Mouse (Mus musculus) erythroblast, embryonic 14.5 days (primary cell): ENCODE results near the gene Dhx57. TPM values are rescaled to one million over a fixed set of nuclear protein-coding genes. Genes with fewer than 3 reads are reported as not detected.
"Not testable (repeated sequence)": the region's sequence is repeated elsewhere in the genome, so short reads cannot be mapped to it uniquely, and the experiment has no call there.

Experiments used
- H3K27me3 ChIP-seq: 2 replicates; pipeline ENCODE4 v1.6.1; 2012; ENCODE audit warnings: inconsistent platforms; ENCODE audit not compliant: control insufficient read depth
- H3K36me3 ChIP-seq: 2 replicates; pipeline ENCODE4 v1.6.1; 2012; ENCODE audit warnings: mild to moderate bottlenecking, inconsistent platforms; ENCODE audit not compliant: control insufficient read depth
- H3K4me1 ChIP-seq: 2 replicates; pipeline ENCODE4 v1.6.1; 2012; ENCODE audit warnings: inconsistent platforms; ENCODE audit not compliant: control insufficient read depth
- H3K4me3 ChIP-seq: replicated peaks from 2 replicates; pipeline ENCODE3; 2012; ENCODE audit warnings: moderate library complexity, mild to moderate bottlenecking, inconsistent platforms
- H3K9me3 ChIP-seq: 2 replicates; pipeline ENCODE4 v1.6.1; 2012; ENCODE audit warnings: low read length, inconsistent platforms, mixed read lengths; ENCODE audit not compliant: control insufficient read depth
- GATA1 ChIP-seq: IDR thresholded peaks from 2 replicates; pipeline ENCODE4 v1.6.1; 2012; ENCODE audit warnings: low read length, inconsistent platforms, mixed read lengths
- TAL1 ChIP-seq: IDR thresholded peaks from 3 replicates; pipeline ENCODE4 v1.6.1; 2012; ENCODE audit warnings: low read length, inconsistent platforms, mixed read lengths
- polyA plus RNA-seq: library from polyadenylated mRNA; stranded (reverse); fragments of >175 nt; gene quantifications from 2 replicates; pipeline ENCODE4 v1.2.3, GENCODE M21; 2012

The Dhx57 gene
- polyA plus RNA-seq, 1 experiment: 0.24 TPM

DNA sequence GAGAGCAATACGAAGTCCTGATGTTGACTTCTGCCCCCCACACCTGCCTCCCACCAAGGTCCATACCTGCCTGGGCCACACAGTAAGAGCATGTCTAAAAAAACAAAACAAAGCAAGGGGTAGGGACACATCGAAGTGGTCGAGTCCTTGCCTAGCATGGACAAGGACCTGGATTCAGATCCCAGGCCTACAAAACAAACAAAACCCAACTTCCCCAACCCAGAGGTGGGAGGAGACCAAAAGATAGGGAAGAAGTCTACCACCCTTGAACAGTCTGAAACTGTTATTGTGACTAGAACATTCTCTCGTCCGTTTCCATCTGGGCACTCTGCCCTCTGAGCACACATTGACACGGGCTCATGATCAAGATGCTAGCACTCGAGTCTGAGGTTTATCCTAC lies 55.9 kb downstream of the Dhx57 start:
- TF ChIP-seq GATA1: no peak
- TF ChIP-seq TAL1: no peak
- peaks cover 27% of the 10 kb centered on the region for H3K4me1 ChIP-seq

DNA sequence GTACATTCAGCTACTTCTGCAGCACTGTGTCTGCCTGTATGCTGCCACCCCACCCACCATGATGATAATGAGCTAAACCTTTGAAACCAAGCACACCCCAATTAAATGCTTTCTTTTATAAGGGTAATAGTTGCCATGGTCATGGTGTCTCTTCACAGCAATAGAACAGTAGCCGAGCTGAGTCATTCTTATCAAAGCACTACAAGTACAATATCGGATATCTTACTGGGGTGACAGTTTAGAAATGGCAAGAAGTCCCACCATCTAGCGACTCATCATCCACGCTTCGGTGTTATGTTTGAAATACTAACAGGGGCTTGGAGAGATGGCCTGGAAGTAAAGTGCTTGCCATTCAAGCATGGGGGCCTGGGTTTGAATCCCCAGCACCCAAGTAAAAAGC lies 56.4 kb downstream of the Dhx57 start:
- Histone ChIP-seq H3K27me3 (no peaks in the 10 kb centered on the region), H3K36me3 (peaks cover 17% of the 10 kb centered on the region), H3K4me3 (no peak overlapping the region), H3K9me3 (no peaks in the 10 kb centered on the region), H3K4me1 (peaks cover 27% of the 10 kb centered on the region)
- TF ChIP-seq GATA1 (no peak), TAL1 (no peak)

More for the DNA sequence above, 55.9 kb downstream of the Dhx57 start:
- H3K36me3 ChIP-seq: peaks cover 15% of the 10 kb centered on the region
- no peaks in the 10 kb centered on the region for H3K27me3 ChIP-seq
- no peaks in the 10 kb centered on the region for H3K9me3 ChIP-seq
- H3K4me3 ChIP-seq: no peak overlapping the region

GRCm38 (mm10) chr17:80229396-80229795 lies 60.9 kb downstream of the Dhx57 start:
- no peaks in the 10 kb centered on the region for H3K27me3 ChIP-seq
- TF ChIP-seq GATA1 (no peak), TAL1 (no peak)

GRCm38 (mm10) chr17:80225142-80225541 lies 65.1 kb downstream of the Dhx57 start:
- H3K4me1 ChIP-seq: peaks cover 27% of the 10 kb centered on the region
- peaks cover 17% of the 10 kb centered on the region for H3K36me3 ChIP-seq
- H3K9me3 ChIP-seq, H3K27me3 ChIP-seq: not testable (repeated sequence)
- H3K4me3 ChIP-seq: peak overlapping the region; percentile 76

More at GRCm38 (mm10) chr17:80229396-80229795, 60.9 kb downstream of the Dhx57 start:
- Histone ChIP-seq H3K9me3 (no peaks in the 10 kb centered on the region), H3K4me3 (no peak overlapping the region), H3K4me1 (peaks cover 32% of the 10 kb centered on the region), H3K36me3 (peaks cover 22% of the 10 kb centered on the region)

DNA sequence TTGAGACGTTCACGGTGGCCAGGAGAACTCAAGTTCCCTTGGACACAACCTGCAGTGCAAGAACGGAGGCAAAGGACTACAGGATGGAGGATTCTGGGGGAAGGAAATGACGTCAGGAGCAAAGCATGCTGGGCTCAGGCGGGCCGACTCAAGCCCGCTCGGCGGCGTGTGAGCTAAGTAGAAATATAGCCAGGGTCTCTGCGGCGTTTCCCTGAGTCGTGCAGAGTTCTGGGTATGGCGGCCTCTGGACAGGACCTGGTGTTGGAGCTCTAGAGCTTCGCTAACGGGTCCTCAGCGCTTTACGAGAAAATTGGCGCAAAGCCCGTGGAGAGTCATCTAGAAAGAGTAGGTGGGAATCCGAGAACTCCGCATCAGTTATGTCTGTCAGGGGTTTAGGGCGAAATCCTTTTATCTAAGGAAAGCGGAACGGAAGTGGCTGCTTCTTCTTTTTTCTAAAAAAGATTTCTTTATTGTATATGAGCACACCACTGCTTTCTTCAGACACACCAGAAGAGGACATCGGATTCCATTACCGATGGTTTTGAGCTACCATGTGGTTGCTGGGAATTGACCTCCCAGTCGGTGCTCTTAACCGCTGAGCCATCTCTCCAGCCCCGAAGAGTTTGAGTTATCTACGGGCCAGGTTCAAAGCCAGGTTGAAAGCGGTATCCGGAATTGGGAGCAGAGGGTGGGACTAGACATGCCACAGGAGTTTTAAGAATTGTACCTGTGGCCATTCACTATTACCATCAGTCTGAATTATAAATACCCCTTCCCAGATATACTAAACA lies 65.8 kb downstream of the Dhx57 start, which contains the start of gene Gemin6:
Gene Gemin6 (plus strand): TSS at position 116 of the 791 bp plus-strand sequence.
- peaks cover 27% of the 10 kb centered on the region for H3K4me1 ChIP-seq
- H3K36me3 ChIP-seq: peaks cover 16% of the 10 kb centered on the region
- H3K4me3 ChIP-seq: peak within 1 kb of the TSS; percentile 76
- no peaks in the 10 kb centered on the region for H3K9me3 ChIP-seq
- no peaks in the 10 kb centered on the region for H3K27me3 ChIP-seq
- TF ChIP-seq GATA1 (no peak), TAL1 (no peak)

- peaks cover 11% of the 10 kb centered on the region for H3K36me3 ChIP-seq
These were observed 66.4 kb downstream of the Dhx57 start for GRCm38 (mm10) chr17:80223829-80224228.

DNA sequence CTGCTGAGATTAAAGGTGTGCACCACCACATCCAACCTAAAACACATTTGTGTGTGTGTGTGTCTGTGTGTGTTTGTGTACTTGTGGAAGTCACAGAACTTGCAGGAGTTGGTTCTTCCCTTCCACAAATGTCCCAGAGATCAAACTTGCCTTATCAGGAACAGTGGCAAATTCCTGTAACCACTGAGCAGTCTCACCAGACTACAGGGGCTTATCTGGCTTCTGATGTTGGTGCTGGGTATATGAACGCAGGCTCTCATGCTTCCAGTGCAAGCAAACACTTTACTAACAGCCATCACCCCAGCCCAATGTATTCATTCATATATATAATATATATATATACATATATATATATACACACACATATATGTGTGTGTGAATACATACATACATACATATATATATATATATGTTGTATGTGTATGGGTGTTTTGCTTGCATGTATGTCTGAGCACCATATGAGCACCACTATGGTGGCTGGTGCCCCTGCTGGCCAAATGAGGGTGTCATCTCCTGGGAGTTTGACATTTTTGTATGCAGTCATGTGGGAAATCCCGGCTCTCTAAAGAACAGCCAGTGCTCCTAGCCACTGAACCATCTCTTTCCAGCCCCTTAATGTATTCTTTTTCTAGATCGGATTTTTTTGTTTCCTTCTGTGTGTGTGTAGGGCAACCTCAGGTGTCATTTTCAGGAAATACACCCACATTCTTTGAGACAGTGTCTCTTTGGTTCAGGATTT lies 68.2 kb downstream of the Dhx57 start:
- Histone ChIP-seq H3K27me3 (no peaks in the 10 kb centered on the region), H3K4me1 (peaks cover 27% of the 10 kb centered on the region), H3K4me3 (no peak overlapping the region), H3K9me3 (no peaks in the 10 kb centered on the region), H3K36me3 (peaks cover 2% of the 10 kb centered on the region; the same call in 1 of the 2 replicates)
- TF ChIP-seq GATA1 (no peak), TAL1 (no peak)

More at GRCm38 (mm10) chr17:80223829-80224228, 66.4 kb downstream of the Dhx57 start:
- H3K4me3 ChIP-seq: peak overlapping the region; percentile 76
- H3K4me1 ChIP-seq: peaks cover 27% of the 10 kb centered on the region
- no peak for TF ChIP-seq TAL1
- no peak for TF ChIP-seq GATA1
- H3K27me3 ChIP-seq: no peaks in the 10 kb centered on the region
- no peaks in the 10 kb centered on the region for H3K9me3 ChIP-seq

GRCm38 (mm10) chr17:80221202-80221601 lies 69.1 kb downstream of the Dhx57 start:
- no peaks in the 10 kb centered on the region for H3K27me3 ChIP-seq
- H3K4me1 ChIP-seq: peaks cover 27% of the 10 kb centered on the region
- TF ChIP-seq TAL1 (no peak), GATA1 (no peak)
- no peaks in the 10 kb centered on the region for H3K36me3 ChIP-seq
- H3K4me3 ChIP-seq: no peak overlapping the region
- no peaks in the 10 kb centered on the region for H3K9me3 ChIP-seq

DNA sequence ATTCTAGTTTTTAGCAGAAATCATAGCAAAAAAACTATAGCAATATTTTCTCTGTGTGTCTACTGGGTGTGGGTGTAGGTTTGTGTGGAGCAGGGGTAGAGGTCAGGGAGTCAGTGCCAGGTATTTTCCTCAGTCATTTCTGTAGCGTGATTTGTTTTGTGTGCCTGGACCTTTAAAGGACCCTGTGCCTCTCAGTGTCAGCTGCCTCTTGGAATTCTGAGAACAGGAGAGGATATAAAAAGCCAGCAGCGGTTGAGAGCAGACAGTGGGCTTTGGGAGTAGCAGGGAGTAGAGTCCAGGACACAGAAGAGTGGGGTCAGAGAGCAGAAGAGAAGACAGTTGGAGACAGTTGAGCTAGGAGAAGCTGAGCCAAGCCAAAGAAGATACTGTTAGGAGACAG lies 70.1 kb downstream of the Dhx57 start:
- Histone ChIP-seq H3K9me3 (no peaks in the 10 kb centered on the region), H3K4me1 (peaks cover 22% of the 10 kb centered on the region), H3K4me3 (no peak overlapping the region), H3K27me3 (no peaks in the 10 kb centered on the region), H3K36me3 (no peaks in the 10 kb centered on the region)
- no peak for TF ChIP-seq TAL1
- TF ChIP-seq GATA1: no peak

DNA sequence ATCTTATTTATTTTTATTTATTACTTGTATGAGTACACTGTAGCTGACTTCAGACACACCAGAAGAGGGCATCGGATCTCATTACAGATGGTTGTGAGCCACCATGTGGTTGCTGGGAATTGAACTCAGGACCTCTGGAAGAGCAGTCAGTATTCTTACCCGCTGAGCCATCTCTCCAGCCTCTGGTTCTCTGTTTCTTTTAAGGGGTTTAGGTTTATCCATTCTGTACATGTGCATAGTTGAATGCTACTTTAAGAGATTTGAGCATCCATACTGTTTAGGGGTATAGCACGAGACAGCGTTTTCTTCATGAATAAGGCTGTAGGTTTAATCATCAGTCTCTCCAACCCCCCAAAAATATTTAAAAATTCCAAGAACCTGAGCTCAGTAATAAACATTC lies 76.3 kb downstream of the Dhx57 start:
- H3K36me3 ChIP-seq, H3K9me3 ChIP-seq, H3K4me1 ChIP-seq, H3K4me3 ChIP-seq, H3K27me3 ChIP-seq: not testable (repeated sequence)
